Mouse (Mus musculus): ENCODE measurements around the gene Ccna2.

Ccna2 gene

GRCm38 (mm10) chr3:36536041-36536440 lies 35.9 kb downstream of the Ccna2 start:
- no peak for DNase-seq (ENCODE audit: extremely low read depth, insufficient read length, low spot score)

- no peak for DNase-seq (ENCODE audit: extremely low read depth, insufficient read length, low spot score)
These were observed 38.7 kb downstream of the Ccna2 start for GRCm38 (mm10) chr3:36533201-36533672.

GRCm38 (mm10) chr3:36532738-36533137 lies 39.2 kb downstream of the Ccna2 start:
- DNase-seq (ENCODE audit: extremely low read depth, insufficient read length, low spot score): no peak

GRCm38 (mm10) chr3:36531979-36532542 lies 39.9 kb downstream of the Ccna2 start:
- no peak for DNase-seq (ENCODE audit: extremely low read depth, insufficient read length, low spot score)

- peak; percentile 21 for DNase-seq (ENCODE audit: extremely low read depth, insufficient read length, low spot score)
These were observed 40.7 kb downstream of the Ccna2 start for GRCm38 (mm10) chr3:36531242-36531641.

- peak; percentile 21 for DNase-seq (ENCODE audit: extremely low read depth, insufficient read length, low spot score)
These were observed 41.2 kb downstream of the Ccna2 start for GRCm38 (mm10) chr3:36530781-36531180.

GRCm38 (mm10) chr3:36530345-36530744 lies 41.6 kb downstream of the Ccna2 start:
- DNase-seq (ENCODE audit: extremely low read depth, insufficient read length, low spot score): peak; percentile 52

GRCm38 (mm10) chr3:36524466-36524865 lies 47.5 kb downstream of the Ccna2 start:
- DNase-seq (ENCODE audit: extremely low read depth, insufficient read length, low spot score): no peak

- no peak for DNase-seq (ENCODE audit: extremely low read depth, insufficient read length, low spot score)
These were observed 49.8 kb downstream of the Ccna2 start for GRCm38 (mm10) chr3:36522137-36522536.

GRCm38 (mm10) chr3:36521073-36522060 lies 50.6 kb downstream of the Ccna2 start, which contains the start of gene Gm11549:
Gm11549 (minus strand) TSS chr3:36521813.
- DNase-seq (ENCODE audit: extremely low read depth, insufficient read length, low spot score): no peak

GRCm38 (mm10) chr3:36516196-36516595 lies 55.8 kb downstream of the Ccna2 start:
- DNase-seq (ENCODE audit: extremely low read depth, insufficient read length, low spot score): no peak
